Mouse (Mus musculus): ENCODE measurements around the gene Adcy5.
A peak's percentile ranks its signal among the peaks of the same experiment; 100 is the strongest.

Adcy5 gene

DNA sequence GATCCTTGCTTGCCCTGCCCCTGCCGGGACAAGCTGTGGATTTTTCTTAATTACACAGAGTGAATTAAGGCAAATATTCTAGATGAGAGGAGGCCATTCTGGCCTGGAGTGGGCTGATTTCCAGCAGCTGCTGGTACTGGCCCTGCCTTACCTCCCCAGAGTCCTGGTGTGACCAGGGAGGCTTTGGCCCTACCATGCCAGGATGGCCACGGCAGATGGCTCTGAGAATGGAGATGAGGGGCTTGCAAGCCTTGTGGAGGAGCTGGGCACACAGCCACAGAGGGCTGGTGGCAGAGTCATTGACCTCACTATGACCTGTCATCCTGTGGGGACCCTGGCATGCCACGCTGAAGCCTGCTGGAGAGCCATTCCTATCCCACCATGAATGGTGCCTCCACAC lies 54.1 kb downstream of the Adcy5 start:
- no peak for DNase-seq

DNA sequence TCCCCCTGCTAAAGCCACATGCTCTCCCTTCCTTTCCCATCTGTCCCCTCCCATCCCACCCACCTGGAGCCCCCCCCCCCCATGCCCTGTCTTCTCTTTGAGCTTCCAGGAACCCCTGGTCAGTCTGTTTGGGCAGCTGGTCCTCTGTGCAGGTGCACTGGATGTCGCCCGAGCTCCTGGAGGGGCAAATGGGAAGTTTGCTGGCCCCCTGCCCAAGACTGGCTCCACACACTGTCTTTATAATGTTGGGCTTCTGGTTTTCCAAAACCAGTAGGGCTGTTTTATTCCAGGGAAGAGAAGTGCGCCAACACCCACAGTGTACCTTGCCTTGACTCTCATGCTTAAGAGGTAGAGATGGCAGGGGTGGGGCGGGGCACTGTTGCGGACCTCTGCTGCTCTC lies 55.1 kb downstream of the Adcy5 start:
- no peak for DNase-seq

DNA sequence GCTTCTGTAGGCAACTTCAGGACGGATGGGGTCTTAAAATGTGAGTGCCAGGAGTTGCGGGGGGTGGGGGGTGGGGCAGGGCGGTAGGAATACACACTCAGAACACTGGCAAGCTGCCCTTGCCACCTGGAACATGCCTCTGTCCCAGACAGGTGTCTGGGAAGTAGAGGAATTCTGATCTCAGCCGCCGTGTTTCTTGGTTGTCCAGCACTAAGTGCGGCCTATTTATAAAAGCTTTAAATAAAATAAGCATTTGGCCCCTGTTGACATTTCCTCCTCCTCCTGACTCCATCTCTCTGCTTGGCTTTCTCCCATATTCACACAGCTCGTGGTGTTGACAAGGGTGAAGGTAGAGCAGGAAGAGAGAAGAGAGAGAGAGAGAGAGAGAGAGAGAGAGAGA lies 60.4 kb downstream of the Adcy5 start:
- no peak for DNase-seq

DNA sequence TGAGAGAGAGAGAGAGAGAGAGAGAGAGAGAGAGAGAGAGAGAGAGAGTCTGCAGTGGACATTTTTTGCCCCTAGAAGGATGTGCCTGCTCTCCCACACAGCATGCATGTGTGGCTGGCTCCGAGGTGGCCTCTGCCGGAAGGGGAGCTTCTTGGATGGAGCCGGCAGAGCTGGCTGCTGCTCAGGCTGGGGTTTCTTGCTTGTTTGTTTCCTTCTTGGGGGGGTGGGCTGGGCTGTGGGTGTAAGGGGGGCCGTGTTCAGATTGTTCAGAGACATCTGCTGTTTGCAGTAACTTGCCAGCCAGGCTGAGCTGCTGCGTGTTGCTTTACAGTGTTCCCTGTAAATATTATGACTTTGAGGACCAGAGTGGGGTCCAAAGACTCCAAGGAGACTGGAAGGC lies 60.8 kb downstream of the Adcy5 start:
- no peak for DNase-seq

DNA sequence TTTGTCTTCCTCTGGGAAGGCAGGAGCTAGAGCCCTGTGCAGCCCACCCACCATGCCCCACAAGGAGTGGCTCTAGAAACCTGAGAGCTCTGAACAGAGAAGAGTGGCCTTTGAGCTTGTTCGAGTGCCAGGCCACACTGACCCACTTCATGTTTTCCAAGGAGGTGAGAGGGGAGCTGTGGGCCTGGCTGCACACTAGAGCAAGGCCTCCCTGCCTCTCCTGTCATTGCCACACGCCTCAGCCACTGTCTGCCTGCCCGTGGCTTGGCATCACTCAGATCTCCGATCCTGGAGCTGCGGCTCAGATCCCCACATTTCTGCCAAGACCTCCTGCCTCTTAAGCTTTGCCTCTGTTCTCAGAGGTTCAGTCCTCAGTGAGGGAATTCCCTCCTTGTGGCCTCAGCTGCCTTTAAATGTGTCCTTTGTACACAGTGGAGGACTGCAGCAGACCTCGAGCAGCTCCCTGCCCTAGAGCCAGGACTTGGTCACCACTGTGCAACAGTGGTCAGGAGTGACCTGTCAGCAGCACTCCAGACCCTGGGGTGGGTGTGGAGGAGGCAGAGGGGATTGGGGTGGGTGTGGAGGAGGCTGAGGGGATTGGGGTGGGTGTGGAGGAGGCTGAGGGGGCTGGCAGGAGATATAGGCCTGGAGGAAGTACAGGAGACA lies 62.3 kb downstream of the Adcy5 start:
- peak; percentile 36 for DNase-seq

DNA sequence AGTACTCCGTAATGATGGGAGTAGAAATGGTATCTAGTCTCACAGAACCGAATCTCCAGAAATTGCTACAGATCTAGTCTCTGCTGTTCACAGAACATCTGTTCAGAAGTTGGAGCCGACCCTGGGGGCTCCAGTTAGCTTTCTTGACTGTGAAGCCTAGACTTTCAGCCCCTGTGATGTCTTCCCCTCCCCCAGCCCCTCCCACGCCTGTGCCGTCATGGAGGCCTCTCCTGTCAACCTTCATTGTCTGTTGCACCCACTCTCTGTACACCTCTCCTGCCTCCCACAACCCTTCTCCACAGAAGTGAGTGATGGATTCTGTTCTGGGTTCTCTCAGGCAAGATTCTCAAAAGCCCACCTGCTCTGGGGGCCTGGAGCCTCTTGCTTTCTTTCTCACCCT lies 65.7 kb downstream of the Adcy5 start:
- no peak for DNase-seq

DNA sequence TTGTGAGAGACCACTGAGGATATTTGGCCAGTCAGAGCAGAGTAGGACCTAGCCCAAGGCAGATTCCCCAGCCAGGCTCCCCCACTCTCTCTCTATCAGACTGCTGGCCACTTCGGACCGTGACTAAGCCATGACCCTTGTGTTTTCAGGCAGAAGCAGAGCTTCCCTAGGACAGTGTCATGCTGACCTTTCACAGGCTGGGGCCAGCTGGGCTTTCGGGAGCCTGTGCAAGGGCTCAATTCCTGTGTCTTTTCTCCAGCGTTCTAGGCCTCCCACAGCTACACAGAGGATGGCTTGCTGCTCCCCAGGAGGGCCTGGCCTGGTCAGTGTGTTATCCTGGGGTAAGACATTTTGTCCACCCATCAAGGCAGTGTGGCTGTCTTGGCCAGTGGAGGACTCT lies 66.9 kb downstream of the Adcy5 start:
- no peak for DNase-seq

DNA sequence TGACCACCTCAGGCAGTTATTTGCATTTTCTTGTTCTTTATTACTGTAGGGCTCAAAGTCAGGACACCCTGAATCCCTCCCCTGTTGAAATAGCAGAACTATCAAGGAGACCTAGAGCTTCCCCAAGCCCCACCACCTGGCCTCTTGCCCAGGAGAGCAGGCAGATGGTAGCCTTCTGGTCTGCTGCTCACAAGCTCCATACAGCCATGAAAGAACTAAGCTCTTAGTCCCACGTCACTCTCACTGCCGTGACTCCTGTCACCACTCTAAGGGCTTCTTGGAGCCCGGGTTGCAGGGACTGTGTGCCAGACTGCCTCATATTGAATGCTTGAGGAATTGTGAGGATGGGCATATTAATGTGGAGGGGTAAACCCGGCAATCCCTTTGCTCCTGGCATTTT lies 69.3 kb downstream of the Adcy5 start:
- no peak for DNase-seq

DNA sequence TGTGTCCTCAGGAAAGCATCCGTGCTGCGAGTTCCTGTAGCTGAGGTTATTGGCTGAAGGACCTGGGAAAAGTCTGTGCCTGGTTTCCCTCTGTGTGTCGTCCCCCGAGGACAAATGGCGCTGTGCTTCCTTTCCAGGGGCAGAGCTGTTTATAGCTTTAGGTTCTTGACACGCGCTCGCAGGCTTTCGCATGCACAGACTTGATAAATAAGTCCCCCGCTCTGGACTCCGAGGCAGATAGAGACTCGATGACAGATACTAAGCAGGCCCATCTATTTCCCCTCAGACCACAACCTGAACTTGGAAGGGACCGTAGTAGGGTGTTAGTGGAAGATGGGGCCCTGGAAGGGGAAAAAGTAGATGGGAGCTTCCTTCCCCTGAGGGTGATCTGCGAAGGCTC lies 70.0 kb downstream of the Adcy5 start:
- no peak for DNase-seq

DNA sequence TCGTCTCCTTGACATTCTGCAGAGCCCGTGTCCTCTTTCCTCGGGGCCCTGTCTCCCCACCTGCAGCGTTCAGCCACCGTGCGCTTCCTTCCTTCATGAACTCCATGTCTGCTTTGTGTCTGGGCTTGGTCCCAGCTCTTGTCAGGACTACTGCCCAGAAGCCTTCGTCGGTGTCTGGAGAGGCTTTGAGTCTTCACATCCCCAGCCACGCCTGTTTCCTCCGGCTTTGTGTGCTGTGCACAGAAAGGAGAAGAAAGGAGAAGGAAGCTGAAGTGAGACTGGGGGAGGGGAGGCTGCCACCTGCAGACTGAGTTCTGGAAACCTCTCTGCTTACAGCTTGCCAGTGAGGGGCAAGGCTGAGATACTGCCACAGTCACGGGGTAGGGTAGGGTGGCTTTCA lies 74.9 kb downstream of the Adcy5 start:
- DNase-seq, result no peak

DNA sequence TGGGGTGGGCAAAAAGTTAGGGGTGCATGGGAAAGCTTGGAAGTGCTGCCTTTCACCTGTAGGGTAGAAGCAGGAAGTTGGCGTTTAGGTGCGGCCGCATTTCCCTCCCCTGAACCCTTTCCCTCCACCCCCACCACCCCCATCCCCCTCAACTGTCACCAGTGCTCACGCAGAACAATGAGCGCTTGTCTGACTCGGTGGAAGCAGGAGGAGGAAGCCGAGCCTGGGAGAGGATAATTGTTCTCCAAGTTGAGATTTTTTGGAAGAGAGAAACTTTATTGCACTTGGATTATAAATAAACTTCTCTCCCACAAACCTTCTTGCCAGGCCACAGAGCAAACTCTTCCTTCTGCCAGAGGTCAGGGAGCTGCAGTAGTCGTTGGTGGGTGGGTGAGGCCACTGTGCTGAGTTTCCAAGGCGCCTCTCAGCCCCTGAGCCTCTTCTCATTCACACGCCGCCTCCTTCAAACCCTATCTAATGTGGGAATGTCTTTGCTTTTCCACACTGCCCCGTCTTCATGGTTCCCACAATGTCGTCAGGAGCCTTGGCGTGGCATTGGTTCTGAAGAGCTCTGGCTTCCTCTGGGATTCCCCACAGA lies 77.6 kb downstream of the Adcy5 start:
- no peak for DNase-seq

DNA sequence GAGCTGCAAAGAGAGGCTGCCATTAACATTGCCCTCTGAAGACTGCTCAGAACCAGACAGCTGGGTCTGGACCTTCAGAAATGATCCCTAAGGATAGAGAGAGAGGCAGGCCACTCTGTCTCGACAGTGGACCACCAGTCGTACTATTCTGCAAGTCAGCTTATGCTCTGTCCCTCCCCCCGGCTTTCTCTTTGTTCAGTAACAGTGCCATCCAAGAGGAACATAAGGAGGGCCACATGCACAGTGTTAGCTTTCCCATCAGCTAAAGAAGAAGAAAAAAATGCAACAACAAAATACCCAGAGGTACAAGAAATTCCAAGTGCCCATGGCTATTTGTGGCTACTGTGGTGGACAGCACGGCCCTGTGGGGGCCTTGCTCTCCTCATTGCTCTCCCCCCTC lies 78.7 kb downstream of the Adcy5 start:
- no peak for DNase-seq

DNA sequence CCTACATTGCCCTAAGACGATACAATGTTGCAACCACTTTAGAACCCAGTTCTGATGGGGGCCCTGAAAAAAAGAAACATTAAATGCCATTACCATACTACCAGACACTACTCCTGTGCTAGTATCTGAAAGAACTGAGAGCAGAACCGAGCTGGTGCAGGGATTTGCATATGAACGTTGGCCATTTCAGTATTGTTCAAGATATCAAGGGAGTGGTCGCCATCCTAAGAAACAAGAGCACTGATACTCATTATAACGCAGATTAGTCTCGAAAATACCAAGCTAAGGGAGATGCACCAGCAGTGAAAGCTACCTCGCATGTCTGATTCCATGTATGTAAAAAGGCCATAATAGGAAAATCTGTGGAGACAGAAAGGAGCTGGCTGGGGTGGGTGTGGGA lies 82.4 kb downstream of the Adcy5 start:
- no peak for DNase-seq

DNA sequence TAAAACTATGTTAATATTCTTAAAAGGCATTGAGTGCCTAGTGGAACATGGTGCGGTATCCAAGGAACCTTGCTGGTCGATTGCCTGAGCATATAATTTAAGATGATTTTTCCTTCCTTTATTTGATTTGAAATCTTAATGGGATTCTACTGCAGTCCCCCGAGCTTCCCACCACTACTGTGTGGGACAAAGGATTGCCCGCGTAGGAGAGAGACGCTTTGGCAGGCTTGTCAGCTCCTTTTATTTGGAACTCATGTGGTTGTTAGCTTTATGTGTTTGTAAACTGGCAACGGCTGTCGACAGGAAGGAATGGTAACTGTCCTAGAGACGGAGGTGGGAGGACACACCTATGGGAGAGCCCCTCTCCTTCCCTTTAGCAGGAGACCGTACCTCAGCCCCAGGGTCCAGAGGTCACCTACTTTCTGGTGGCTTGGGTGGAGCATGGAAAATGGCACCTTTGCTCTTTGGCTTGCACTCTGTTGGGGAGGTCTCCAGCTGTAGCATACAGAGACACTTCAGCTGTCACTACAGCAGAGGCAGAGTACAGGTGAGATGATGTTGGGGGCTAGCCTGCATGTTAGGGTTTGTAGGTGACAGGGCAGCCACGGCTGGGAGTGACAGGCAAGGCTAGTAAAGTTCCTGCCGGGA lies 84.8 kb downstream of the Adcy5 start:
- no peak for DNase-seq

DNA sequence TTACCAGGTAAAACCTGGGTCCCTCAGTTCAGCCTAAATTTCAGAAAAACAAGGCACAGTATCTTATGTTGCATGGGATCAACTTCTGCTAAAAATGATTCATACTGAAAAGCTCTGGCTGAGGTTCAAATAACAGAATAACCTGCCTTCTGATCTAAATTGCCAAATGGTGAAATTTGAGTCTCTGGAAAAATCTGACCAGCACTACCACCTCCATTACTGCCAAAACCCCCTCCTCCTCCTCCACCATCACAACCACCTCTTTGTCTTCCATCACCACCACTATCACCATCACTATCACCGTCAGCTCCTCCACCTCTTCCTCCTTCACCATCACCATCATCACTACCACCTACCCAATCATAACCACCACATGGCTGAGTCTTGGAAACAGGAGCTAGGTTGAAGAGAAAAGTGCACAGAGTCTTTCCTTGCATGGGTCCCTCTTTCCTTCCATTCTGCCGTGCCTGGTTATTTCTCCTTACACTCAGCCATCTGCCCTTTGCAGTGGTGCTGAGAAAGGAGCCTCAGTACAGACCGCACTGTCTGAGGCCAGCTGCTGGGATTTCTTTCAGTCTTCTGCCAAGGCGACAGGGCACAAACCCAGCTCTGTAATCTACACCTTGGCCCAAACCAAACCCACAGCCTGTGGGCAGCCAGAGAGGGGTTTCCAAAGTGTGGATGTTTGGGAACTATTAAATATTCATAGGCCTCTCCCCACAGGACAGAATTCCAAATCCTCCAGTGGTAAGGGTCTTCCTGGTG lies 85.5 kb downstream of the Adcy5 start:
- no peak for DNase-seq

DNA sequence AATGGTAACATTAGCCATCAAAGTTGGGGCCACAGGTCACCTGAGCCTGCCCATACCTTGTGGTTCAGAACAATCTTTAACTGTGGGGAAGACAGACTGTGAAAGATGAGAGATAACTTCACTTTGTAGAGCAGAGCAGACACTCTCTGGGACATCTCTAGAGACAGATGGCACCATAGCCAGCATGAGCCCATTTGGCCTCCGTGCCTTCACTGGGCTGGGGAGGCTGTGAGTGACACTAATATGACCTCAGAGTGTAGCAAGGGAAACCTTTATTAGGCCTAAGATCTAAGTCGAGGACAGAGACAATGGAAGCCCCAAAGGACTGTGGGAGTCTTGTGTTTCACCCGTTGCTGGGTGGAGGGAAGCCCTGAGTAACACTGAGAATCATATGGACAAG lies 92.7 kb downstream of the Adcy5 start:
- no peak for DNase-seq

DNA sequence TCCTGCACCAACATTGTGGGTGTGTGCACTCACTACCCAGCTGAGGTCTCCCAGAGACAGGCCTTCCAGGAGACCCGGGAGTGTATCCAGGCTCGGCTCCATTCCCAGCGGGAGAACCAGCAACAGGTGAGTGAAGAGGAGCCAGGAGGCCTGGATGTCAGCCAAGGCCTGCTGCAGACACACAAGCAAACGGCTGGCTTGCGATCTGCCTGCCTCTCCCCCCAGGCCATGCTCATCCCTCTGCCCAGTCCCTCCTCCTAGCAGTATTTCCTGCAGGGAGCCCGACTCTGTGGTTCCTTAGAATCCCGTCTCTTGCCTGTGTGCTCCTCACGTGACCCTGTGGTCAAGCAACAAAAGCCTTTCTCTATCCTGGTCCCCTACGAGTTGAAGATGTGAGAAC lies 94.1 kb downstream of the Adcy5 start:
- no peak for DNase-seq

DNA sequence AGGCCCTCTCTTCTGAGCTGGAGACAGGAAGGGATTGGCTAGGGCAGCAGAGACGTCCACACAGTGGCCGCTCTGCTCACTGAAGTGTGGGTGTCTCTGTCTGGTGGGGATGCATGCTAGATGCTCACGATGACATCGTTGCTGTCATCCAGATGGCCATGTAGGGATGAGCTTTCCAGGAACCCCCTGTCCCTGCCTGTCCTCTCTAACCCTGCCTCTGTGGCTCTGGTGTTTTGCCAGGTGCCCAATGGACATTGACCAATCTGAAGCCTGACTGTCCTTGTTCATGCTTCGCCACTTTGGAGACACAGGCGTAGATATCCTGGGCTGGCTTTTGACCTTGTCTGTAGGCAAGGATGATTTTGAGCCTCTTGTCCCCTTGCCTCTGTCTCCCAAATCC lies 95.1 kb downstream of the Adcy5 start:
- DNase-seq, result no peak

DNA sequence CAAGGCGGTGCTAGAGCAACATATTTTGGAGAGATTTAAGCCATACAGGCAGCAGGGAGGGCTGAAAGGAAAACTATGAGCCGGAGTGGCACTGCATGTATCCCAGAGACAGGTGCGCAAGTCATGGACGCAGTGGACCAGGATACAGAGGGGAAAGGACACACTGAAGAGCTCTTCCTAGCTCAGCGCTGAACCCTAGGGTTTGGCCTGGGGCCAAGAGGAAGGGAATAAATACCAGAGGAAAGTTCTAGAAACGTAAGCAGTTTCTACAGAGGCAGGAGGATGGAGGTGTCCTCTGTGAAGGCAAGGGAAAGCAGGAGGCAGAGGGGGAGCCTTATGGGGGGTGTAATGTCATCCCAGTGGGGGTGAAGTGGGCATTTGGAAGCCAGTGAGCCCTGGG lies 97.0 kb downstream of the Adcy5 start:
- DNase-seq, result no peak

DNA sequence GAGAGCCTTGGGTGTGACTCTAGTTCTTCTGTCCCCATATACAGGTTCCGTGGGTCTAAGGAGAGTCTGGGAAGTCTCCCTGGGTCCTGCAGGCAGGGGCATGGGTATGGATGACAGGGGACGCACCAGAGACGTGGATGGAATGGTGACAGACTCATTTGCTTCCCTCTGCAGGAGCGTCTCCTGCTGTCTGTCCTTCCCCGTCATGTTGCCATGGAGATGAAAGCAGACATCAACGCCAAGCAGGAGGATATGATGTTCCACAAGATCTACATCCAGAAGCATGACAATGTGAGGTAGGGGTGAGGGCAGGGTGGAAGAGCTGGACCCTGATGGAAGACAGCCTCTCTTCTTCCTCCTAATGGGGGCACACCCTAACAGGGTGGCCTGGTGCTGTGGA lies 98.3 kb downstream of the Adcy5 start:
- no peak for DNase-seq

DNA sequence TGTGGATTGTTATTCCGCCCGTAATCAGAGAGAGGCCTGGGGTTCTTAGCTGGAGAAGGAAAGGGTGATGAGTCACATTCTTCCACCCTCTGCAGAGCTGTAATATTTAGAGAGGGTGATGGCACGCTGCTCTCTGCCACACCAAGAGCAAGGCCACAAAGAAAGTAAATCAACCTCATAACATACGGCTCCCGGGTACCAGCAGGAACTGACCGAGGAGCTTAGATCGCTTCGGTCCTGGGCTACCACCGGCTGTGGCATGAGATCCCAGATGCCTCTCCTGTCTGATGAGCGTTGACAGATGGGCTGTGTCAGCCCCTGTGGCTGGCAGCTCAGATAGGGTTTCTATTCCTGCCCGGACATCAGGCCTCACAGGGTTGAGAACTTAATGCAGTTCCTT lies 101.3 kb downstream of the Adcy5 start:
- DNase-seq, result no peak

DNA sequence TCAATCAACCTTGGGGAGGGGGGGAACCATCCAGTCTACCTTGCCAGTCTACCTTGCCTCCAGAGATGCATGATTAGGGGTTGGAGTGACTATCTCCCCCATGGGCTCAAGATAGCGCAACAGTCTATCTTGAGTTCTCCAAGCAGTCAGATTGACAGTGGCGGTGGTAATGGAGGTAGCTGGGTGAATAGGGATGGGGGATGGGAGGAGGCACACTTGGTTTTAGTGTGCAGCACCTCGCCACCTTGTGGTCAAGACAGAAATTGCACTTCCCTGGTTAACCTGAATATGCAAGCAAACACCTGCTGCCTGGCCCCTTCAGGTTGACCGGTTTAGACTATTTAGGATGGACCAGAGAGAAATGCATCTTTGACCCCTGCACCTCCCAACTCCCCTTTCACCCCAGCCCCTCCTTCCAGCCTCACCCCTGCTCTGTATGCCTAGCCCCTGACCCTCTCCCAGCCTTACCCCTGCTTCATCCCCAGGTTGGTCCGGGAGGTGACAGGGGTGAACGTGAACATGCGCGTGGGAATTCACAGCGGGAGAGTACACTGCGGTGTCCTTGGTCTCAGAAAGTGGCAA lies 115.8 kb downstream of the Adcy5 start:
- DNase-seq, result peak; percentile 93

DNA sequence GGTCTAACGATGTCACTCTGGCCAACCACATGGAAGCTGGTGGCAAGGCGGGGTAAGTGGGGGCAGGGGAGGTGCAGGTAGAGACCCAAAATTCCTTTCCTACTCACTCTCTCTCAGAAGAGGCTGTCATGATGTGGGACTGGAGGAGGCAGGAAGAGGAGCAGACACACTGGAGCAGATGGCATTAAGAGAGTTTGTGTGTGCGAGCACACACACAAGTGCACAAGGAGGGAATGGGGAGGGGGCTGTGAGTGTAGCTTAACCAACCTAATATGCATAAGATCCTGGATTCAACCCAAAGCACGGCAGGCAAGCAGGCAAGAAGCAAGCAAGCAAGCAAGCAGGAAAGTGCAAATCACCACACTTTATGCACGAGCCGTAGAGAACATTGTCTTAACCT lies 116.3 kb downstream of the Adcy5 start:
- no peak for DNase-seq

DNA sequence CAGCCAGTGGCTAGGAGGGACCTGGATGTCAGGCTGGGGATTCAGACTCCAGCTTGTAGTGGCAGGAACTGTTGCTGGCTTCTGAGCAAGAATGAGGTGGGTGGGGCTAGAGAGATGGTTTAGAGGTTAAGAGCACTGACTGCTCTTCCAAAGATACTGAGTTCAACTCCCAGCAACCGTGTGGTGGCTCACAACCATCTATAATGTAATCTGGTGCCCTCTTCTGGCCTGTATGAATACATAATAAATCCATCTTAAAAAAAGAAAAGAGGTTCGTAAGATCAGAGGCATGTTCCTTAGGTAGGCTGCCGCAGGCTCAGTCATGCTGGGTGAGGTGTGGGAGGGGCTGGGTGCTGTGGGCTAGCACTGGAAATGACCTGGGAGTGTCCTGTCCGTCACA lies 116.9 kb downstream of the Adcy5 start:
- DNase-seq, result no peak
